Mouse (Mus musculus) adrenal gland, postnatal 10 days (tissue): Measurements from ENCODE around the gene Mfsd4b5. TPM values are rescaled to one million over a fixed set of nuclear protein-coding genes. Genes with fewer than 3 reads are reported as not detected.
"Not testable (repeated sequence)": the region's sequence is repeated elsewhere in the genome, so short reads cannot be mapped to it uniquely, and the experiment has no call there.

Experiments used
- DNase-seq: peaks from one replicate; pipeline ENCODE4 v3.0.0; 2021; ENCODE audit warnings: mixed read lengths
- long read RNA-seq, 2 experiments: library from polyadenylated mRNA; stranded (forward); transcript quantifications; one replicate each; pipeline ENCODE4 v2.0.0; 2021
- total RNA-seq, 2 experiments: library from RNA; stranded (reverse); gene quantifications; 2 replicates each; pipeline ENCODE4 v1.2.3; 2021

The Mfsd4b5 gene
- 1 to 10 TPM in 1 of 2 experiments, under 1 TPM in 1; 0.90 to 1.2 TPM for total RNA-seq
- long read RNA-seq, experiment 1, result 0 reads
- long read RNA-seq, experiment 2, partial matches to known transcripts, result 0 of 1 reads
- long read RNA-seq, experiment 2, other reads (novel, unspliced or antisense), result 0 of 1 reads

- no peak for DNase-seq
Observed at GRCm38 (mm10) chr10:39986466-39986865, at the start of gene Mfsd4b5. Gene Mfsd4b5 (minus strand): TSS chr10:39986646.

- DNase-seq, result no peak
Observed at GRCm38 (mm10) chr10:40034956-40035355, 48.5 kb upstream of the Mfsd4b5 start.

GRCm38 (mm10) chr10:40032897-40033296, 46.5 kb upstream of the Mfsd4b5 start:
- DNase-seq, result no peak

- no peak for DNase-seq
Observed at GRCm38 (mm10) chr10:40030716-40031115, 44.3 kb upstream of the Mfsd4b5 start.

DNA sequence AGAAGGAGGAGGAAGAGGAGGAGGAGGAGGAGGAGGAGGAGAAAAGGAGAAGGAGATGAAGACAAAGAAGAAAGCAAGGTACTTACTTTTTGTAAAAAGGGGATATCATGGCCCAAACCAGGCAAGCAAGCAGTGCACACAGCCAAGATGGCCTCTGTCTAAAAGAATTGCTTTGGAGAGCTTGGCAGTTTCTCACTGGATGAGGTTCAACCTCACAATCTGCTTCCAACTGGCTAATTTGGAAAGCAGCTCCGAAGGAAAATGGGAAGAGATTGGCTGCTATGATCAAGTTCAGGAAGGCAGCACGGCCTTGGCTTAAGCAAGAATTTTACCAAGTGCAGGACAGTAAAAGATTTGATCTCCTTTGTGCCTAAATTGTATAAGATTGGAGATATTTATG, 43.2 kb upstream of the Mfsd4b5 start:
- no peak for DNase-seq

GRCm38 (mm10) chr10:40028091-40028490, 41.6 kb upstream of the Mfsd4b5 start:
- no peak for DNase-seq

DNA sequence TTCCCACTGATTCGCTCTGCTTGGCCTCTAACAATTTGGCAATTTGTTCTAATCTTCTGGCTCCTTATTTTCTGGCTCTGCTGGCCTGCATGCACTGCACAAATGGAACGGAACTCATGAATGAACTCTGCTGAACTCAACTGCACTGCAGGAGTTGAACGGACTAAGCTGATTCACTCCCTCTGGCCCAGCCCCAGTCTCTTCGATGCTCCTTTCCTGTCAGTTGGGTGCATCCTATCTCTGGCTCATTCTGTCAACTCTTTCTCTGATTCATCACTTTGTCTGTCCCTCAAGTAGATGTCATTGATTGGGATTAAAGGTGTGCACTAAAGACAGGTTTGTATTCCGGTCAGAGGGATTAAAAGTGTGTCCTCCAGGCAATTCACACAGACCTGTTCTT, 40.1 kb upstream of the Mfsd4b5 start:
- DNase-seq, result no peak

DNA sequence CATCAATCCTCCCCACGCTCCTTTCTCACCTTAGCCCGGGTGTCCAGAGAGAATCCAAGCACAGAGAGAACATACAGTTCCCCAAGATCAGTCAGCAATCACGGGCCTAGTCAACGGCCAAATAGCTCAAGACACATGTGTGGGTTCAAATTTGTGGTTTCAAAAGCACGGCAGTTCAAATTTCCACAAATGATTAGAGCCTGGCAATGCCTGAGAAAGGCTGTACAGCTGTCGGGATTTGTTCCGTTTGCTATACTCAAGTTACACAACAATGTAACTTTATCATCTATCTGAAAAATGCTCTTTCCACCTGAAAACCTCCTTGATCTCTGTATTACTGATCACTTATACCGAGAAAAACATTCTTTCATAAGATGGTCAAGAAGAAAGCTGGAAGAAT, 39.1 kb upstream of the Mfsd4b5 start:
- DNase-seq, result no peak

DNA sequence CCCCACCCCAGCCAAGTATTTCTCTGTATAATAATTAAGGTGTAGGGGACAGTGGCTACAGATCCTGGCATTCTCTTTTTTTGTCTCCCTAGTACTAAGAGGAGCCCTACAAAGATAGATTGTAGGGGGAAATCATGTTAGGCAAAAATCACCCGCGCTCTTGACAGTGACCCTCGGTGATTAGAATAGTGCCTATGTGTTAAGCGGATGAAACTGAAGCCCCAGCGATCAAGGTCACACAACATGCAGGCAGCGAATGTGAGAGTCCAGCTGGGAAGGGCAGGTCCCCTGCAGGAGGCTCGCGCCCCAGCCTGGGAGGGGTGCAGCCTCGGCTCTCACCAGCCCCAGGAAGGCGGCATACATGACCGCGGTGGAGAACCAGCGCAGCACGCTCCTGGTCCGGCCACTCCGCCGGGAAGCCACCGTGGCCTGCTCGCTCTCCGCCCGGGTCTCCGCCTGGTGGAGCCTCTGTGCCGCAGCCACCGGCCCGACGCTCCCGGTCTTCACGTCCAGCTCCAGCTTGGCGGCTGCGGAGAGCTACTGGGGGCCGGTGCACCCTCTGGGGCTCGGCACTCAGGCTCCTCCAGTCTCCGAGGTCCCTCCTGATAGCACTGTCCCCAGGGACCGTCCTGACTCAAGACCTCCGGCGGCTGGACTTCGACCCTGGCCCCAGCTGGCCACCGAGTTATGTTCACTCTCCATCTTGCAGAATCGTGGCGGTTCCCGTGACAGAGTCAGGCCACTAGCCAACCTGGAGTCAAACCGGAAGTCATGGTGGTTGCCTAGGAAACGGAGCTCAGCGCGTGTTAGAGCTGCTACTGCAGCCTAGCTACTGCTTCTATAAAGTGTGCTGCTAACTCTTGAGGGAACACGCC, 38.3 kb upstream of the Mfsd4b5 start, which contains the start of gene Mfsd4b1:
Gene Mfsd4b1, minus strand, starts transcription at position 715 of the 875 bp plus-strand sequence.
- peak; percentile 90 for DNase-seq

DNA sequence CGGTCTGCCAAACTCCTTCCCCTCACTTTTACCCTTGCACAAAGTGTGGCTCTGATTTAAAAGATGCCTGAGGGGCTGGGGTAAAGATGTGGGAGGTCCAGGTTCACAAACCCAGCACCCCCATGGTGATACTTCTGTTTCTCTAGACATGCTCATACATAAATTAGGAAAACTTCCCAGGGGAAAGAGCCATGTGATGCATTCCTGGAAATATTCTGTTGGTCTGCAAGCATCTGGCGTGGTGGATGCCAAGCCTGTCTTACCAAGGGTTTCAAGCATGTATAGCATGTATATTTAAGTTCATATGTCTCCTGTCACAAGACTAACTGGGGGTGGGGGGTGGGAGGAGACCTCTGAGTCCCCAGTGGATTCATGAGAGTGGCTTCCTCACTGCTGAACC, 34.0 kb upstream of the Mfsd4b5 start:
- no peak for DNase-seq

DNA sequence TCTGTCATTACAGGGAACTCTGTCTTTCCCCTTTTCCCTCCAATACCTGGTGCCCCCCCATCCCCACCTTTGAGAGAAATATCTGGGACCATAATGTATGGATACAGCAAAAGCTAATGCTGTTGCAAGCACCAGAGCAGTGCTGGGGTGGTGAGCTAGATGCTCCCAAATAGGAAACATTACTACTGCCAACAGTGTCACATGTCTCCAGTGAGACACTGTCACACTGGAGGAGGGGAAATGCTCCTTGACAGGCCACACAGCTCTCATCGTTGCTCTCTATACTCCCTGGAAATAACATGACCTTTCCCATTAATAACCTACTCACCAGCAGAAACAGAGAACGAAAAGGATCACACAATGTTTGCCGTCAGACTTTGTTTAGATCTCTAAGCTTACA, 33.0 kb upstream of the Mfsd4b5 start:
- DNase-seq, result no peak

GRCm38 (mm10) chr10:40018261-40018860, 31.9 kb upstream of the Mfsd4b5 start:
- no peak for DNase-seq

GRCm38 (mm10) chr10:40009591-40009990, 23.1 kb upstream of the Mfsd4b5 start:
- DNase-seq, result no peak

GRCm38 (mm10) chr10:40008847-40009246, 22.4 kb upstream of the Mfsd4b5 start:
- DNase-seq, result not testable (repeated sequence)

DNA sequence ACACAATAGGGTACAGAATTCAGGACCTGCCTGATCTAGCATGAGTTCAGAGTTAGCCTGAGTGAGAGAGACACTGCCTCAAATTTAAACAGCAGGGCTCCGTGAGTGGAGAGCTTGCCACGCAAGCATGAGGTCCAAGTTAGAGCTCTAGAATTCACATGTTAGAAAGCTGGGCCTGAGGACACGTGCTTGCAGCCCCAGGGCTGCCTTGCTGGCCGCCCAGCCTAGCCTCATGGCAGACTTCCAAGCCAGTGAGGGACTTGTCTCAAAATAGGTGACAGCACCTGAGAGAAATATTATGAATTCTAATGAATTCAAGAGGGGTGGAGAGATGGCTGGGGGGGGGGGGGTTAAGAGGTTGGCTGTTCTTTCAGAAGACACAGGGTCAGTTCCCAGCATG, 21.5 kb upstream of the Mfsd4b5 start:
- DNase-seq, result no peak

DNA sequence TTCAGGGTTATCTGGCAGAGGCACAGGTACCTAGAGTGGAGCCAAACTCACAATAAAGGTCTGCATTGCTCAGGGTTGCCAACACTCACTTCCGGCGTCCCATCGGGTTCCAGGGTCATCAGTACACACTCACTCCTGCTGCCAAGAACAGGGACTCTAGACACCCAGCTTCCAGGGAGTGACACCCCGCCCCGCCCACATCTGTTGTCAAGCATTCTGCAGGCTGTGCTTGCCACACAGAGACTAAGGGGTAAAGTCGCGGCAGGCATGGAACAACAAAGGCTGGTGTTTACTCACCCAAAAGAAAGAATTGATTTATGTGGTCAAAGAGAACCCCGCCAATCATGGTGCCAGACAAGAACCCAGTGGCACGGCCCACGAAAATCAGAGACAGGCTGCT, 20.5 kb upstream of the Mfsd4b5 start:
- peak; percentile 23 for DNase-seq

DNA sequence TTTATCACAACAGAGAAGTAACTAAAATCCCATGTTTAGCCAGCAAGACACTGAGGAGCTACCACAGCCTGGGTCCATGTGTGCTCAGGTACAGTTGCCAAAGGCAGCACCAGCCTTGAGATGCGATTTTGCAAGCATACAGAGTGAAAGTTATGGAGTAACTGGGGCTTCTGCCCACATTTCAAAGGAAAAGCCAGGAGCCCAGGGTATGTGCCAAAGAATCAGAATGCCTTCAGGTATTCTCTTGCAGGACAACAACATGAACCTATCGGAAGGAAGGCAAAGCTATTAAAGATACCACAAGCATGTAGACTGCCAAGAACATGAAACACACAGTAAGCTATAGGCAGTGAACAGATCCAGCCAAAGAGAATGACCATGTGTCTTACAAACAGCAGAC, 14.3 kb upstream of the Mfsd4b5 start:
- DNase-seq, result no peak

DNA sequence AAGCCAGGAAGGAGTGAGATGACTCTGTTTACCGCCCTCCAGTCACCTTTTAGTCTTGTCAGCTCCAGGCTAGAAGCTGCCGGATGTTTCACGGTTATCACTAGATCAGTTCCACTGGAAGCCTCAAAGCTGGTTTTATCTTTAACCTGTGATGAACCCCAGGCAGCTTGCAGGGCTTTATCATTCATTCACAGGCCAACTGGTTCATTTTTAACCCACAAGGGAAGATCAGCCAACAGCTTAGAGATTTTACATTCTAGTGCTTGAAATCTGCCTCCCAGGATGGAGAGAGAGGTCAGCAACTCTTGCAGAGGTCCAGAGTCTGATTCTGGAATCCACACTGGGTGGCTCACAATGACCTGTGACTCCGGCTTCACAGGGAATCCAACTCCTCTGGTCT, 4.7 kb upstream of the Mfsd4b5 start:
- DNase-seq, result no peak

DNA sequence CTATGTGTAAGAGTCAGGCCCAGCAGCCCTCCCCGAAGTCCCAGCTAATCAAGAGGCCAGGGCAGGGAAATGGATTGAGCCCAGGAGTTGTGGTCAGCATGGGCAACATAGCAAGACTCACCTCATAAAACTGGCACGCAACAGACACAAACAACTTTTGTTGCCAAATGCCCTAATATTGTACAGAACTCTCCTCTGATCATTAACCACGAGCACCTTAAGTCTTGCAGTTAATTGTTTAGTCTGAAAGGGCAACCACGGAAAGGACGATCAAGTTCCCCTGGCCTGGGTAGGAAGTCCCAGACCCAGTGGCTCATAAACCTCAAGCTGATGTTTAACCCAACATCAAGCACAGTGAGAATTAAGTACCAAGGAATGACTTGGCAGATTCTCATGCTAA, 3.8 kb downstream of the Mfsd4b5 start:
- DNase-seq, result no peak

DNA sequence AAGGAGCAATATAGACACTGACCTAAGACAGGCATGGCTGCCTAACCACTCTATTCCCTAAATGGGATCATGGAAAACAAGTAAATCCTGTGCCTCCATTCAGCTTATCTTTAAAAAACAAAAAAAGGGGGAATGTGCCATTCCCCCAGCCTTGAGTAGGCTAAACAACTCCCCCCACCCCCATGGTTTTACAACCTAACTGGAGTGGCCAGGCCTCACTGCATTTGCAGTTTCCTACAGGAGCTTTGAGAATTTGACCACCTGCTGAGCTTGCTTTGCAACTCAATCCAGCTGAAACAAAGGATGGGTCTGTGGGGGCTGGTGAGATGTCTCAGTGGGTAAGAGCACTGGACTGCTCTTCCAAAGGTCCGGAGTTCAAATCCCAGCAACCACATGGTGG, 8.2 kb downstream of the Mfsd4b5 start:
- DNase-seq, result no peak

DNA sequence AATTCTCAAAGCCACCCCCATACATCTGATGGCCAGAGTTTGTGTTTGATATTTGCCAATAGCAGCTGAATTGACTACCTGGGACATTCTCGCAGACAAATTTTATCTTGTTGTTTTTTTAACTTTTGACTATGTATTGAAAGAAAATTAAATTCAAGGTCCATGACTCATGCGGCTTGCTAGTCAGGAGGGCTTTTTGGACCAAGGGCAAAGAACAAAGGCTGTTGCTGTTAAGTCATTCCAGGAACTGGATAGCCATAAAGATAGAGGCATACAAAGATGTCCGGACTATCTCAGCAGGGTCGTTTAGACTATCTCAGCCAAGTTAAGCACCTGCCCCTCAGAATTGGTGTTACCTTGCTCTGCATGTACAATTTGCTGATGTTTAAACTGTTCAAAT, 9.1 kb downstream of the Mfsd4b5 start:
- DNase-seq, result no peak

GRCm38 (mm10) chr10:39975771-39976170, 10.7 kb downstream of the Mfsd4b5 start:
- DNase-seq, result no peak

GRCm38 (mm10) chr10:39974982-39975381, 11.5 kb downstream of the Mfsd4b5 start:
- DNase-seq, result no peak

- no peak for DNase-seq
Observed at GRCm38 (mm10) chr10:39967512-39967911, 18.9 kb downstream of the Mfsd4b5 start.
